Mouse (Mus musculus) thymus, adult 2 months (tissue): ENCODE measurements around the gene Atp2b4. TPM values are rescaled to one million over a fixed set of nuclear protein-coding genes. Genes with fewer than 3 reads are reported as not detected.

Experiments
- DNase-seq: peaks from one replicate; pipeline ENCODE4 v3.0.0; 2021
- H3K27ac ChIP-seq: fragments of 200-500 bp; 2 replicates; pipeline ENCODE4 v1.5.1; 2012; ENCODE audit warnings: low read length, control low read depth; ENCODE audit not compliant: control insufficient read depth, insufficient read depth
- H3K27me3 ChIP-seq: fragments of 200-500 bp; 2 replicates; pipeline ENCODE4 v1.6.1; 2012; ENCODE audit warnings: mild to moderate bottlenecking, low read length, moderate library complexity, mixed read lengths; ENCODE audit not compliant: control insufficient read depth, insufficient read depth
- H3K36me3 ChIP-seq: fragments of 200-500 bp; 2 replicates; pipeline ENCODE4 v1.6.1; 2012; ENCODE audit warnings: mild to moderate bottlenecking, low read length, moderate library complexity; ENCODE audit not compliant: control insufficient read depth, insufficient read depth
- H3K4me1 ChIP-seq: fragments of 200-500 bp; replicated peaks from 2 replicates; pipeline ENCODE4 v1.6.1; 2012; ENCODE audit warnings: low read length; ENCODE audit not compliant: control insufficient read depth, insufficient read depth
- H3K4me3 ChIP-seq: fragments of 200-500 bp; 2 replicates; pipeline ENCODE4 v1.5.1; 2012; ENCODE audit warnings: mild to moderate bottlenecking, low read length, control low read depth, moderate library complexity; ENCODE audit not compliant: control insufficient read depth, insufficient read depth
- CTCF ChIP-seq: fragments of 200-500 bp; IDR thresholded peaks from 2 replicates; pipeline ENCODE4 v1.5.1; 2012; ENCODE audit warnings: mild to moderate bottlenecking, control low read depth, low read length, moderate library complexity, borderline replicate concordance; ENCODE audit not compliant: control insufficient read depth, poor library complexity, insufficient read depth; ENCODE audit errors: extremely low read depth
- POLR2A ChIP-seq: fragments of 200-500 bp; IDR thresholded peaks from 2 replicates; pipeline ENCODE4 v1.6.1; 2012; ENCODE audit warnings: mild to moderate bottlenecking, low read length, control low read depth, moderate library complexity; ENCODE audit not compliant: control insufficient read depth, poor library complexity, insufficient read depth; ENCODE audit errors: extremely low read depth
- WGBS: fragments of 180-500 bp; shearing (Covaris S2); methylation state at CpG from one replicate; pipeline ENCODE4 v1.1.7; 2018; 5-methylcytosine and 5-hydroxymethylcytosine counted together
- polyA plus RNA-seq: library from polyadenylated mRNA; depleted of rRNA; stranded (reverse); fragments of >200 nt; gene quantifications from 2 replicates; pipeline ENCODE4 v1.2.3, GENCODE M21; 2012

Gene Atp2b4
- polyA plus RNA-seq, 1 experiment = 4.1 TPM

- no peaks in the 10 kb centered on the region for H3K36me3 ChIP-seq
- H3K27ac ChIP-seq = no peak overlapping the region
- 72% methylated on average over 1 of the region's 1 CpGs for WGBS
- H3K4me3 ChIP-seq = no peak overlapping the region
- no peaks in the 10 kb centered on the region for H3K27me3 ChIP-seq
- TF ChIP-seq CTCF (no peak), POLR2A (no peak)
- no peak for DNase-seq
- H3K4me1 ChIP-seq = peaks cover 40% of the 10 kb centered on the region
These were observed 106.5 kb downstream of the Atp2b4 start for GRCm38 (mm10) chr1:133694301-133694700.

DNA sequence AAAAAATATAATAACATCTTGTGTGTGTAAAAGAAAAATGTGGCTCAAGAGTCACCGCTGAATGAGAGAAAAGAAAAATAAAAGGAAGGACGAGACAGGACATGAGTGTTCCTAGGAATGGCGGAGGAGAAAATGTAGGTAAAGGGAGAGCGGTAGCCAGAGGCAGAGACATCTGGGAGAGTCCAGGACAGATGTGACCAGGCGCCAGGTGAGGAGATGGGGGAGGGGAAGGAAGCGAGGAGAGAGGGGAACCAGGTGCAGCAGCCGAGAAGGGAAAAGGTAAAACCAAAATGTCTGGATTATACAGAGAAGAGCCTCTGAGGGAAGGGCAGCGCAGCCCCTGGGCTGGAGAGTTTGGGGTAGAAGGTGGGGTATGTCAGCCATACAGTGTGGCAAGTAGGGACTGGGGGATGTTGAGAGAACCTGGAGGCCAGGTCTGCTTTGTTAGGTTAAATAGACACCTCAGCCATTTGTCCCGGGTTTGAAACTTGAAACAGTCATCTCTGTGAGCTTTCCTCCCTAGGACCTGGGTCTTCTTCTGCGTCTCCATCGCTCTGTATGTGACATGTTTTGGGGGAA, 107.2 kb downstream of the Atp2b4 start:
- H3K36me3 ChIP-seq = no peaks in the 10 kb centered on the region
- no peak overlapping the region for H3K27ac ChIP-seq
- H3K4me1 ChIP-seq = peaks cover 45% of the 10 kb centered on the region
- DNase-seq = no peak
- TF ChIP-seq CTCF (no peak), POLR2A (no peak)
- H3K4me3 ChIP-seq = no peak overlapping the region
- H3K27me3 ChIP-seq = no peaks in the 10 kb centered on the region
- 80% methylated on average over 11 of the region's 11 CpGs for WGBS

DNA sequence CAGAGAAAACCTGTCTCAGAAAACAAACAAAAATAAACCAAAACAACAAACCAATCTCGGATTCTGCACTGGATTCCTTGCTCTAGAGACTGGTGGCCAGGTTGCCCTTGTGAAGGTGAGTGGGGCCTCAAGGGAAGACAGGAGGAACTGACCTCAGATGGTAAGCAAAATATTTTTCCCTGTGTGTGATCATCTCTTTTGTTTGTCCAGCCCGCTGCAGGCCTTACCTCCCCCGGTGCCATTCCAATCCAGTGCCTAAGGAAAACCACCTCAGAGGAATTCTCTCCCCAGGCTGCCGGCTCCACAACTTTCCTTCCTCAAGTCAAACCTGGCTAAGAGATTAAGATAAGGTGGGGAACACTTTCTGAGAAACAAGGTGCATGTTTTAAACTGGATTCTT, 108.6 kb downstream of the Atp2b4 start:
- Histone ChIP-seq H3K27ac (no peak overlapping the region), H3K4me1 (peaks cover 48% of the 10 kb centered on the region), H3K4me3 (no peak overlapping the region), H3K36me3 (no peaks in the 10 kb centered on the region), H3K27me3 (no peaks in the 10 kb centered on the region)
- no peak for DNase-seq
- TF ChIP-seq CTCF = no peak
- 85% methylated on average over 4 of the region's 4 CpGs for WGBS

GRCm38 (mm10) chr1:133691046-133691445, 109.8 kb downstream of the Atp2b4 start:
- H3K27ac ChIP-seq = peak overlapping the region; percentile 32; the same call in 1 of the 2 replicates
- DNase-seq = no peak
- no peak for TF ChIP-seq POLR2A
- no peak for TF ChIP-seq CTCF
- no peaks in the 10 kb centered on the region for H3K36me3 ChIP-seq
- H3K27me3 ChIP-seq = no peaks in the 10 kb centered on the region
- peaks cover 48% of the 10 kb centered on the region for H3K4me1 ChIP-seq
- 69% methylated on average over 6 of the region's 6 CpGs for WGBS
- no peak overlapping the region for H3K4me3 ChIP-seq

- 0% methylated on average over 6 of the region's 6 CpGs for WGBS
- TF ChIP-seq CTCF (no peak), POLR2A (peak; percentile 43; the same call in 1 of the 2 replicates)
- Histone ChIP-seq H3K36me3 (no peaks in the 10 kb centered on the region), H3K27me3 (no peaks in the 10 kb centered on the region), H3K4me1 (peaks cover 42% of the 10 kb centered on the region), H3K27ac (peak within 1 kb of the TSS; percentile 99), H3K4me3 (peak within 1 kb of the TSS; percentile 89)
- DNase-seq = peak; percentile 74
These were observed 110.9 kb downstream of the Atp2b4 start, which contains the start of gene Lax1 for GRCm38 (mm10) chr1:133689897-133690296. TSS of gene Lax1 (minus strand) at chr1:133690108.

DNA sequence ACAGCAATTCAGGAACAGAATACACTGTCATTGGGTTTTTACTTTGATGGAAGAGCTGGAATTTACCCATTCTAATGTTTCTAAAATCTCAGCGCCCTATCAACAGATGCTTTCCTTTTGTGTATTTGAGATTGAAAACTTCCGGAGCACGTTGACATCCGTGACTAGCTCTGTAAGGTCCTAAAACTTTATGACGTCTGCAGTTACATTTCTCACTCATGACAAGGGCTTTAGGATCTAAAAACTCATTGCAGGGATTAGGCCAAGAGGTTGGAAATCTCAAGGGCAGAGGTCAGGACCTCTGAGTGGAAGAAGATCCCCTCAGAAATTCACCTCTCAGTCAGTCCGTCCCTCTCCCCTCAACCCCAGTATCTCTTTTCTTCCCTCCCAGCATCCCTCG, 112.5 kb downstream of the Atp2b4 start:
- H3K27me3 ChIP-seq = no peaks in the 10 kb centered on the region
- TF ChIP-seq POLR2A (no peak), CTCF (no peak)

DNA sequence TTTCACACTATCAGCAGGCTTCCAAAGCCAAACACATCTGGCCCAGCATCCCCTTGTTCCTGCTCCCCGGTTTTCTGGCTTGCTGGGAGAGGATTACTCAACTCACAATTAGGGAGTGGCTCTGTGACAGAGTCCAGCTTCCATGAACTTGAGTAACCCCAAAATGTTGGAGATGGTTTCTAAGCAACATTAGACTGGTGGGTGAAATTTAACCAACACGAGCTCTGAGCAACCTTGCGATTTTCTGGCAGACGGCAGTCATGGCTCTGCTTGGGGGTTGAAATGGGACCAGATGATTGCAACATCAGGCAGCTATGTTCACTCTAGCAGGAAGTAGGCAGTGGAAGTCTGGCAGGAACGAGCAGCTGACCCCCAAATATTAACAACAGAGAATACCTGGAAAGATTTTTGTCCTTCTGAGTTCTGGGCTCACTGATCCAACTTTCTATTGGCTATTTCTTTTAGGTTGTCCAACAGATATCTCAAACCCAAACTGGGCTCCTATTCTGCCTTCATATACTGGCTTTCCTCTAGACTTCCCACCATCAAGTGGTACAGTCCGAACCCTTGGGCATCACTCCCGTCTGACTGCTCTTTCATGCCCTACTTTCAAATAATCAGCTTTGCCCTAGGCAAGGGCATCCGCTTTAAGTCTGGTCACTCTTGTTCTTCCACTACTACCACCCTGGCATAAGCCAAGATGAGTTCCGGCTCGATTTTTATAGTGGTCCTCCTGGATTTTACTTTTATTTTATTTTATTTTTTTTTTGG, 114.9 kb downstream of the Atp2b4 start:
- Histone ChIP-seq H3K27ac (no peak overlapping the region), H3K4me3 (no peak overlapping the region), H3K36me3 (0 out of 2 replicates have a peak, but pooled peaks cover 3% of the 10 kb centered on the region), H3K27me3 (no peaks in the 10 kb centered on the region), H3K4me1 (peaks cover 19% of the 10 kb centered on the region)
- TF ChIP-seq CTCF = no peak
- TF ChIP-seq POLR2A = no peak
- DNase-seq = no peak
- 94% methylated on average over 10 of the region's 10 CpGs for WGBS

More for the DNA sequence above, 112.5 kb downstream of the Atp2b4 start:
- DNase-seq = no peak
- 33% methylated on average over 7 of the region's 7 CpGs for WGBS
- H3K4me3 ChIP-seq = peak overlapping the region; percentile 28; the same call in 1 of the 2 replicates
- peaks cover 27% of the 10 kb centered on the region for H3K4me1 ChIP-seq
- H3K27ac ChIP-seq = peak overlapping the region; percentile 36; the same call in 1 of the 2 replicates
- no peaks in the 10 kb centered on the region for H3K36me3 ChIP-seq
